Mouse (Mus musculus): ENCODE measurements around the gene Calr4.

Calr4 gene

GRCm38 (mm10) chr4:109234185-109234584, at the start of gene Calr4:
Calr4 (plus strand) TSS chr4:109234485.
- no peak for DNase-seq (ENCODE audit: low spot score in 2 of 2)

DNA sequence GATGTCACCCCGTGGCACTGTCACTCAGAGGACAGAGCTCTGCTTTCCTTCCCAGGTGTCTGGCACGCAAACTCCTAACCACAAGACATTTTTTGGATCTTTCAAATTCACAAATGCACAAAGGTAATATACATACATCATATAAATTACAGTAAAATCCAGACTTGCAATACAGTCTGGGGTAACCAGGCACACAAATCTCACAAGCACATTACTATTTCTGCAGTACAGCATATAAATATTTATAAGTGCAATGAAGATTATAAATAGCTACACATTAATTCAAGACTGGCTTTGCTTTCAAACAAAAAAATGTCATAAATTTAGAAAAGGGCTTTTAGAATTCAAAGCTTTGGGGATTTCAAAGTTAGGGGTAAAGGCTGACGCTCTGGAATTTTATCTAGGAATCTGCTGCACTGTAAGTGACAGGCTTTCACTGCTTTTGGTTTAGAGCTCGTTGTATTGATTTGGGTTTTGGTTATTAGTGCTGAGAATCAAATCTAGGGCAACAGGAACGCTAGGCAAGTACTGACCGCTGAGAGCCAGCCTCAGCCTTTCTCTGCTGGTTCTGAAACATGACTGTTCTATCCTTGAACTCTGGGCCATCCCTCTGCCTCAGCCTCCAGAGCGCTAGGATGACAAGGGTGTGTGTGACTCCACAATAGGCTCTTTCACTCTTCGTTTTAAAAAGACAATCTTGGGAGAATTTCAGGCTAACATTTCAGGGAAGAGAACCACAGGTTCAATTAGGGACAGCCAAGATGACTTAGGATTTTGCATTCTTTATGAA, 48.5 kb upstream of the Calr4 start:
- DNase-seq (ENCODE audit: low spot score in 2 of 2): no peak

- DNase-seq (ENCODE audit: low spot score in 2 of 2): no peak
Observed at GRCm38 (mm10) chr4:109191598-109191997, 42.7 kb upstream of the Calr4 start.

GRCm38 (mm10) chr4:109193886-109194285, 40.4 kb upstream of the Calr4 start:
- DNase-seq (ENCODE audit: low spot score in 2 of 2): no peak

DNA sequence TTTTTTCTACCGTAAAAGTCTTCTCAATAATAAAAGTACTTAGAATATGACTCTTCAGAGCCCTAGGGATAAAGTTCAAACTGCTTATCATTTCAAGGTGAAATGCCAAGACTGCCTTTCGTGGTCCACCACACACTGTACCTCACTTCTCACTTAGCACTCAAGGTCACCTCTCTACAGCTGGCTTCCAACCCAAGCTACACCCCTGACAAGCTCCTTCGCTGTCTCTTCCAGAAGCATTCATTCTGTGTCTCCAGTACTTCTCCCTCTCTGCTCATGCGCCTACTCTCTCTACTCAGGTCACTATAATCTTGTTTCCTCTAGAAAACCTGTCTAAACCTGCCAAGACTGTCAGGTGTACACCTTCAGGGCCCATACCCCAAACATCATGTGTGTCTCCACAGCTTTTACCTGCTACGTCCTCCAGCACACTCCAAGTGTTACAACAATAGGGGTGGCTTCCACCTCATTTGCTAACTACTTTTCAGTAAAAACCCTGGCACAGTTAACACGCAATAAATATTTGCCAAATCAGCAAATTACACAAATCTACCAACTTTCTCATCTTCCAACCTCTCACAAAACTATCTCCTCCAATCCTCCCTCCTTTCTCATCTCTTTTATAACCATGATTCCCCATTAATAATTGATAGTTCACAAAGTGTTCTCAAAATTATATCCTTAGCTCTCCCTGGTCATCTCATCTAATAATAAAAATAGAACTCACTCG, 38.2 kb upstream of the Calr4 start:
- no peak for DNase-seq (ENCODE audit: low spot score in 2 of 2)

DNA sequence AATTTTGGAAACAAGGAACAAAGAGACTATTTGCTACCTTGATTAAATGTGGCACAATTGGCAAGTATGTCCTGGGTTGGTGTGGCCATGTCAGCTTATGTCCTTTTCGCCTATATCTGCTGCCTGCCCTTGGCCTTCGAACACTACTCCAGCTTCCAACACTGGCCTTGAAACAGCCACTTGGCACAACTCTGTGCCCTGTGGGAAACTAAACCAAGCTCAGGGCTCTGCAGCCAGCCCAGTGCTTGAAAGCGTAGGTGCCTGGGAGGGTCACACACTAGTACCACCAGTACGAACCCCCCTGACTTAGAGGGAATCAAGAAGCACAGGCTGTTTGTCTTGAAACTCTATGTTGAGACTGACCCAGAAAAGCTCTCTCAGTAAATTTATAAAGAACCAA, 35.2 kb upstream of the Calr4 start:
- no peak for DNase-seq (ENCODE audit: low spot score in 2 of 2)

- peak; percentile 99 for DNase-seq (ENCODE audit: low spot score in 2 of 2)
Observed at GRCm38 (mm10) chr4:109201582-109202424, 32.5 kb upstream of the Calr4 start, which contains the start of gene Osbpl9. Osbpl9 (minus strand) TSS chr4:109202272.

DNA sequence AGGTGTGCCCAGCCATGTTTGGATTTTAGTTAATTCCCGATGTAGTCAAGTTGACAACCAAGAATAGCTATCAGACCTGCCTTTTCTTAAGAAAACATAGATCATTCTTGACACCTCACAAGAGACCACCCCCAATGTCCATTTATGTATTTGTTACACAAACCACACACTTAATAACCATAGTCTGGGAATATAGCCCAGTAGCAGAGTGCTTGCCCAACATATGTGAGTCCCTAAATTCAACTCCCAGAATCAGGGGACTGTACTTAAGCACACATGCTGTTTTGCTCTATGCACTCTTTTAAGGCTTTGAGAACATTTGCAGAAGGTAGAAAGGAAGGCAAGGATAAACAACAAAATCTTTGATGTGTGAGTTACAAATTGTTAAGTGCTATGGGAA, 30.4 kb upstream of the Calr4 start:
- DNase-seq (ENCODE audit: low spot score in 2 of 2): no peak

GRCm38 (mm10) chr4:109204416-109204815, 29.9 kb upstream of the Calr4 start:
- peak; percentile 21 to 33 for DNase-seq (ENCODE audit: low spot score in 2 of 2)

GRCm38 (mm10) chr4:109207524-109207923, 26.8 kb upstream of the Calr4 start:
- no peak for DNase-seq (ENCODE audit: low spot score in 2 of 2)

- DNase-seq (ENCODE audit: low spot score in 2 of 2): peak in 1 of 2 experiments; percentile 29
Observed at GRCm38 (mm10) chr4:109210253-109210652, 24.0 kb upstream of the Calr4 start.

- DNase-seq (ENCODE audit: low spot score in 2 of 2): no peak
Observed at GRCm38 (mm10) chr4:109210881-109211280, 23.4 kb upstream of the Calr4 start.

- DNase-seq (ENCODE audit: low spot score in 2 of 2): no peak
Observed at GRCm38 (mm10) chr4:109213986-109214385, 20.3 kb upstream of the Calr4 start.

GRCm38 (mm10) chr4:109218008-109218407, 16.3 kb upstream of the Calr4 start:
- no peak for DNase-seq (ENCODE audit: low spot score in 2 of 2)

DNA sequence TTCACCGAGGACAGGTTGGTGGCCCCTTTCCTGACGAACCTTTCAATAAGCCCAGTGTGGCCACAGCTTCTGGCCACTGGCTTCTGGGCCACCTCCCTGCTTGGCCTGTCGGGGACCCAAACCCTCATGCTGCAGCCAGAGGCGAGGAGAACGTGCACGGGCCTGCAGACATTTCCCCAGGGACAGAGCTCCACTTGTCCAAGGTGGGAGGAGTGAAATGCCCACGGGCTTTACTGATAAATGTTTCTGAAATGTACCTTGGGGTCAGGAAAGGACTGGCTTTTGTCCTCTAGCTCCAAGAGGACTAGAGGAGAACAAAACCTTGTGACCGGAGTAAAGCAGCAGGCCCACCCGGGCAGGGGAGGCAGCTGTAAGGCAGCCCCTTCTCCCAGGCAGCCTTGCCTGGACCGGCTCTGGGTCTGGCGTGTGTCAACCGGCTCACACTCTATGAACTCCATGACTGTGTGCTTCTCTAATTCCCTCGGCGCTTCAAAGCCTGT, 13.8 kb upstream of the Calr4 start:
- no peak for DNase-seq (ENCODE audit: low spot score in 2 of 2)

DNA sequence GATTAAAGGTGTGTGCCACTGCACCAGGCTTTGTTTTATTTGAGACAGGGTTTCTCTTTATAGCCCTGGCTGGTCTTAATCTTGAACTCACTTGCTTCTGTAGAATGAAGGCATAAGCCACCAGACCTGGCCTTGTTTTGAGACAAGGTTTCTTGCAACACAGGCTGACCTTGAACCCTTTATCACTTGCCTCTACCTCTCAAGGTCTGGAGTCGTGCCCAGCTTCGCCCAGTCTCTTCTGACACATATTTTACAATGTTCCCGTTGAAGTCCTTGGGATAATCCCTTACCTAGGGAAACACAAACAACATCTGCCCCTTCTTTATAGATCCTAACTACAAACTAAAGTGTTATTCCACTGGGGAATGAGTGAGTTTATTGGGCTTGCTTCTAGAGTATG, 12.3 kb upstream of the Calr4 start:
- DNase-seq (ENCODE audit: low spot score in 2 of 2): no peak

DNA sequence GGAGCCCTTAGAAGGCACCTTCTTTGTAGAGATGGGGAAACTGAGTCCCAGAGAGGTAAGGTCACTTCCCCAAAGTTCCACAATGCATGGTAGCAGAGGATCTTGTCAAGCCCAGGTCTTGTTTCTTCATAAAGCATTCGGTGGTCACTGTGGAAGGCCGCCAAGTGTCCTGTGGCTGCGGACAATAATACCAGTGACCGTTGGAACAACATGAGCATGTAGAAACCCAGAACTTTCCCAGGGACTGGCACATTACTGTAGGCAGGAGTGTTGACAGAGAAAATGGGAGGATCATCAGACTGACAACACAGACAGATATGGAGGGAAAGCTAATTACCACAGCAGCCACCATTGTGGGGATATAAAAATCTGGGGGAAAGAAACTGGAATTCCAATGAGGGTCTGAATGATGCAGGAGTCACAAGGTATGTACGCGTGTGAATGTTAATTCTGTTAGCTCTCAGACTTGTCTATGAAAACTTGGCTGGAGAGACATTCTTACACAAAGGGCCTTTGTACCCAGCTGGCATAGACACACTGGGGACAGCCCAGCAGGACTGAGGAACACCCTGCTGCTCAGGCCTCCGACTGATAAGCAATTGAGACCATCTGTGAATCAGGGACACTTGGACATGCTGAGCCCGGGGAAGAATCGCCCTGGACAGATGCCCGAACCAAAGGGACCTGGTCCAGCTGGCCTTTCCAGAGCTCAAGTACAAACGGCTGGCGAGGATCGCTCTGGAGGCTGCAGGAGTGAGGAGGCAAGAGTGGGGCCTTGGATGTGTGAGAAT, 9.3 kb upstream of the Calr4 start:
- DNase-seq (ENCODE audit: low spot score in 2 of 2): peak; percentile 56 to 85

- no peak for DNase-seq (ENCODE audit: low spot score in 2 of 2)
Observed at GRCm38 (mm10) chr4:109225606-109226005, 8.7 kb upstream of the Calr4 start.

DNA sequence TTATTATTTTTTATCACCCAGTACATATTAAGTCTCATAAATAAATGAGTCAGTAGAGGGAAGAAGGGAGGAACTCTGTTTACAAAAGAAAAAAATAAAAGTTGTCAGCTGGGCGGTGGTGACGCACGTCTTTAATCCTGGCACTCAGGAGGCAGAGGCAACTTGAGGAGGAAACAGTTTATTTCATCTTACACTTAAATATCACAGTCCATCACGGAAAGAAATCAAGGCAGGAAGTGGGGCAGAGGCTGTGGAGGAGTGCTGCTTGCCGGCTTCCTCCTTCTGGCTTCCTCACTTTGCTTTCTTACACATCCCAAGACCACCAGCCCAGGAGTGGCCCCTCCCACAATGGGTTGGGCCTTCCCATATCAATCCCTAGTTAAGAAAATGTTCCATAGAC, 8.2 kb upstream of the Calr4 start:
- DNase-seq (ENCODE audit: low spot score in 2 of 2): no peak

GRCm38 (mm10) chr4:109229766-109230279, 4.5 kb upstream of the Calr4 start:
- no peak for DNase-seq (ENCODE audit: low spot score in 2 of 2)

DNA sequence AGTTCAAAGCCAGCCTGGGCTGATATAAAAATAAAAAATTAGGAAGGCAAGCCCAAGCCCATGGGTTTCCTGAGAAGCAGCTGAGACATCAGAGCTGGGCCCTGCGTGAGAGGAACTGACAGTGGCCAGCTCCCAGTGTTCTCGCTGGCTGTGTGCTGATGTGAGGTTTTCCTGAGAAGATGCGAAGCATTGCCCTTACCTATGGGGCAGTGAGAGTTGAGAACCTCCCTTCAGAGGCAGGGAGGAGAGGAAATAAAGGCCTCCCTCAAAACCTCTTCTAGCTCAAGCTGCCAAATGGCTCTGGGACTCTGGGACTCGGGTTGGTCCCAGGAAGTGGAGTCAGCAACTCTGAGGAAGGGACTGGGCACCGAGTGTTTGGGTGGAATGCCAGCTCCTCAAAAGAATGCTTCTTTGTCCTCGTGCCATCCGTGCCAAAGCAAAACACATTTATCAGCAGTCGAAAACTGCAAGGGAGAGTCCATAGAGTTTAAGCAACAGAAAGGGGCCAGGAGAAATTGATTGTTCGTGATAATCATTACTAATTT, 593 bp downstream of the Calr4 start:
- DNase-seq (ENCODE audit: low spot score in 2 of 2): no peak
